Mouse (Mus musculus): ENCODE data around the gene Gm10310.

- TF ChIP-seq CTCF (IDR thresholded peaks at IDR 0.05; ENCODE audit: extremely low read depth, insufficient read length, insufficient replicate concordance, low read depth, low read length) (no peak), POLR2A (IDR thresholded peaks at IDR 0.05; ENCODE audit: low read depth, low read length) (no peak)
Measured at GRCm38 (mm10) chr10:130030048-130030447, 45.2 kb upstream of the Gm10310 start, which contains the start of gene Olfr821.
